Mouse (Mus musculus): ENCODE measurements at regions not wholly inside any gene's neighbourhood (a gene's known extent, or its start where the extent isn't known, plus 50 kb on each side); places are given as distances from the start of the nearest gene placed in this dataset.
A peak's percentile ranks its signal among the peaks of the same experiment; 100 is the strongest.

DNA sequence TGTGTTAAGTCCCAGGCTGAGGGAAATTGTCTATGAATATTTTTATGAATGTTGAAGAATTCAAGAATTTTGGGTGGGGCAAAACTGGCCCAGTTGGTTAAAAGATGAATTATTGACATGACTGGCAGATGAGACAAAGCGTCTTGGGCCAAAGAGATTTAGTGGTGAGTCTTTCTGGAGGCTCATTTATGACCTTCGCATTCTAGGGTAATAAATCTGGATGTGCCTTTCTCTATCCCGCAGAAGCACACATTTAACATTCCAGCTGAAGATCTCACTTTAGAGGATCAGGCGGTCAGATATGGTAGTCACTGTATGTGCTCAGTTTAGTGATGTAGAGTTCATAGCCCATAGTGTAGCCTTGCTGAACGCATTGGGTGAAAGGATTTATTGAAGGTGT, 296.9 kb upstream of the Gm21798 start:
- no peak for DNase-seq (ENCODE audit: low spot score in 2 of 2)

- DNase-seq (ENCODE audit: low spot score in 2 of 2), result no peak
These were observed 285.0 kb upstream of the Gm21798 start for GRCm38 (mm10) chr15:64532260-64533120.

DNA sequence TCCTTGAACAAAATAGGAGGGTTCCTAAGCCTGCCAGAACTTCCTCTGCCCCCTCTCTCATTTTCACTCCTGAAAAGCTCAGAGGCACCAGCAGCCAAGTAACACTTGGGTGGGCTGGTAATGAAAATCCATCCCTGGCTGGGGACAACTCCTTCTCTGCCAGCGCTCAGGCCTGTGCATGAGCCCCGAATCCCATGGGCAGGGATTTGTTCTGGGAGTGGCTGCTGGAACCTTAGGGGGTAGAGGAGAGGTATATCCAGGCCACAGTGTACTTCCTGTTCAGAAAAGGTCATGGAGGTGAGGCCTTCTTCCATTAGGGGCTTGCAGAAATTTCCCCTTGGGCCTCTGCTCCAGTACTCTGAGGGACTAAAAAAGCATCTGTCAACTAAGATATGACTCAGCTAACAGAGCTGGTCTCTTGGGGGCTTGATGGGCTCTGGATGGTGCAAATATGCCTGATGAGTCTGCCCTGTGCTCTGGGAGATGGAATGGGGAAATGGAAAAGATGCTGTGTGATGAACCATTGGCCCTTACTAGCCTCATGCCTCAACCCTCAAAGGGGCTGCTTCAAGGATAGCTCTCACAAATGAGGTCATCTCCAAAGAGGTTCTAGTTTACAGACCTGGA, 284.2 kb upstream of the Gm21798 start:
- DNase-seq (ENCODE audit: low spot score in 2 of 2), result peak in 1 of 2 experiments; percentile 28

DNA sequence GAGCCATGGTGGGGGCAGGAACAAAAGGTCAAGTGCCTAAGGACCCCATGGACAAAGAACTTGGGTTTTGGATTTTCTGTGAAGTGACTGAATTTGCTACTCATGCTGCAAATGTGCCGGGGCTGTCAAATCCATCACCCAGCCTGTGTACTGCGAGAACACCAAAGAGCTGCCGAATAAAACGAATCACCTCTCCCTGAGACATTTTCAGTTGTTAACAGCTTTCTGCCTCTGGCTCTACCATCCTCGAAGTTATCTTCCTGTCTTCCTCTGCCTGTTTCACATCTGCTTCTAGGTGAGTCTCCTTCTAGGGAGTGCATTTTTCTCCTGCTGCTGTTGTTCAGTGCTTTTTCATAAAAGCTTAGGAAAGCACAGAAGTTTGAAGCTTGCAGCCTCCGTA, 283.3 kb upstream of the Gm21798 start:
- DNase-seq (ENCODE audit: low spot score in 2 of 2), result no peak

DNA sequence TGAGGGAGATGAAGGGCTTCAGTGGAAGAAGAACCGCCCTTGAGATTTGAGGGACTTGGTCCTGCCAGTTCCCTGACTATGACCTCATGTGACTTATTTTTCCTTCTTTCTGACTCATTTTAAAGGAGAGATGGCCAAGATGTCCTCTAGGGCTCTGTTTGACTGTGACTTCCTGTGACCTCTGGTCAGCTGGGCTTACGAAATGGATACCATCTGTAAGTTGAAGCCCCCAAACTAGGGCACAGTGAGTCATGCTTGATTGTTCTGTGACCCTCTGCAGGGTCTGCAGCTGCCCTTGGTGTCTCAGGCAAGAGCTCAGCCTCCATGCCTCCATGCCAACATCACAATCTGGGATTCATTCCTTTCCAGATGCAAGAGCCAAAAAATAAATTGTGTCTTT, 282.3 kb upstream of the Gm21798 start:
- DNase-seq (ENCODE audit: low spot score in 2 of 2), result peak in 1 of 2 experiments; percentile 15

GRCm38 (mm10) chr15:64541395-64541794, 276.1 kb upstream of the Gm21798 start:
- DNase-seq (ENCODE audit: low spot score in 2 of 2), result no peak

GRCm38 (mm10) chr15:64542250-64542901, 275.1 kb upstream of the Gm21798 start:
- no peak for DNase-seq (ENCODE audit: low spot score in 2 of 2)

DNA sequence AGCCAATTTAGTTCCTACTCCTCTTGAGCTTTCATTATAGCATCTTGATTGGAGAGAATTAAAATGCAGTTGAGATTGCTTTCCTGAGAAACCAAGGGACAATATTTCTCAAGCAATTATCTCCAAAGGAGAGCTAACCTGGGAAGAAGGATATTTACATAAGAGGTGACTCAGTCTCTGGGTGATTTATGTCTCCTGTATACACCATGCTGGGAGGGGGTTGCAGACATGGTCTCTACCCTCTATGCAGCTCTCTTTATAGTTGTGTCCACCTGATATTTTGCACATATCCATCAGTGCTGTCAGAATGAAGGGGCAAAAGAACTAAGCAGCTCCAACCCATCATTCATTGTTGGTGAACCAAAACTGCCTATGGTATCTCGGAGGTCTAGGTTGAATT, 274.6 kb upstream of the Gm21798 start:
- no peak for DNase-seq (ENCODE audit: low spot score in 2 of 2)

GRCm38 (mm10) chr15:64546035-64546434, 271.5 kb upstream of the Gm21798 start:
- no peak for DNase-seq (ENCODE audit: low spot score in 2 of 2)

DNA sequence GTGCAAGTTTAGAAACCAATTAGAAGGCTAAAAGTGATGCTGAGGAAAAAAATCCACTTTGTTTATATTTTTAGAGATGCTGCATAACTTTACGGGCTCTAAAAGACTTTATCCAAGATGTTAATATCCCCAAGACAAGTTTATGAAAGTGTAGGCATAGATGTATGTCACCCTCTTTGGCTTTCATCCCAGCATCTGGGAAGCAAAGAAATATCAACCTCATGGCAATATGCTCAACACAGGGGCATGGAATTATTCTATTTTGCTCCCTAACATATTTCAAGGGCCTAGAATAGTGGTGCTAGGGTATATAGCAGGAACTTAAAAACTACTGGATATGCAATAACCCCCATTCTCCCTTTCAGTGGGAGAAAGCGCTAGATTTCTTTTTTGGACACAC, 260.0 kb upstream of the Gm21798 start:
- DNase-seq (ENCODE audit: low spot score in 2 of 2), result no peak

GRCm38 (mm10) chr15:64558220-64558619, 259.3 kb upstream of the Gm21798 start:
- no peak for DNase-seq (ENCODE audit: low spot score in 2 of 2)

- DNase-seq (ENCODE audit: low spot score in 2 of 2), result no peak
These were observed 254.9 kb upstream of the Gm21798 start for GRCm38 (mm10) chr15:64562431-64563111.

GRCm38 (mm10) chr15:64564703-64565102, 252.8 kb upstream of the Gm21798 start:
- DNase-seq (ENCODE audit: low spot score in 2 of 2), result no peak

- DNase-seq (ENCODE audit: low spot score in 2 of 2), result no peak
These were observed 240.5 kb upstream of the Gm21798 start for GRCm38 (mm10) chr15:64576891-64577535.

DNA sequence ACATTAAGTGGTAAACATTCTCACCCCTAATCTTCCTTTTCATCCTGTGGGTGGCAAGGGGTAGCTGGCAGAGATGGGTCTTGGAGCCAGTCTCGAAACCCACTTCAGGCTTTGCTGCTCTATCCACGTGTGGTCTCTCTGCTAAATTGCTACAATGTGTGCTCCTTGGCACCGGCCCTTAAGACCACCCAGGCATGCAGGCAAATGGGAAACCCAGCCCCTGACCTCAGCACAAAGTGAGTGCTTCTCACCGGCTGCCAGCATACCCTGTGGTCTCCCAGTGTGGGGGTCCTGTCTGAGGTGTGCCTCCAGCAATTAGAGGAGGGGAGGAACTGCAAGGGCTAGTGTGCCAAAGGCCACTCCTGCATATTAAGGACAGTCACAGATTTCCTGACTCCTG, 238.5 kb upstream of the Gm21798 start:
- DNase-seq (ENCODE audit: low spot score in 2 of 2), result no peak

DNA sequence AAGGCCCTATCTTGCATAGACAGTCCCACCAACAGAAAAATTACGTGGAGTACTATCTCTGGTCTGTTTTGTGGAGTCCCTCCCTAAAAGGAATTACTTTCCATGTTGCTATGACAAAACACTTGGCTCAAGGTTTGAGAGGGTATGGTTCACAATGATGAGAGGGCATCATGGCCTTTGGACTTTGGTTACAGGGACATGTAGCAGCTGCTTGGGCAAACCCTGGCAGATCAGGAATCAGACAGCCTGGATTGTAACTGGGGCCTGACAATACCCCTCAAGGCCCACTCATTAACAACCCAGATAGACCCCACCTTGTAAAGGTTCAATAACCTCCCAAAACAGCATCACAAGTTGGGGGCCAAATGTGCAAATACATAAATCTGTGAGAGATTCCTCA, 237.0 kb upstream of the Gm21798 start:
- DNase-seq (ENCODE audit: low spot score in 2 of 2), result no peak

DNA sequence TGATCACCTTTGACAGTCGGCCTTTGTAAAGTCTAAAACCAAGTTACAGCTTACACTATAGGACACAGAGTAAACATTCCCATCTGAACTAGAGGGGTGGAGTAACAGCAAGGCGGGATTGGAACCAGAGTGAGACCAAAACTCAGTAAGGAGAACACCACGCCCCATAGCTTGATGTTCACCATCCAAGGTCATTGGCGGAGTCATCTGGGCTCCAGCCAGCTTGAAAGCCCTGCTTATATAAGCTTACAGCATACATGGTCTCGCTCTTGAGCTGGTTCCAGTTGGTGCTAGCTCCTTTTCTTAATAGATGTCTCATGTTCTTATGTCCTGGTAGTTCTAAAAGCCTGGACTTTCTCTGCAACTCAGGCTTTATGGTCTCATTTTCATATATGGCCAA, 236.4 kb upstream of the Gm21798 start:
- DNase-seq (ENCODE audit: low spot score in 2 of 2), result no peak

GRCm38 (mm10) chr15:64584129-64584528, 233.4 kb upstream of the Gm21798 start:
- no peak for DNase-seq (ENCODE audit: low spot score in 2 of 2)

GRCm38 (mm10) chr15:64586776-64587175, 230.7 kb upstream of the Gm21798 start:
- DNase-seq (ENCODE audit: low spot score in 2 of 2), result no peak

- no peak for DNase-seq (ENCODE audit: low spot score in 2 of 2)
These were observed 227.2 kb upstream of the Gm21798 start for GRCm38 (mm10) chr15:64590092-64590881.
